Mouse (Mus musculus) G1E (cell line): Measurements from ENCODE around the gene Gabpb1.

Experiments
- CTCF ChIP-seq: IDR thresholded peaks from 2 replicates; pipeline ENCODE4 v1.5.1; 2012; ENCODE audit warnings: low read depth, low read length, inconsistent platforms, mixed read lengths
- GATA1 ChIP-seq: IDR thresholded peaks from 2 replicates; pipeline ENCODE4 v1.6.1; 2012; ENCODE audit warnings: borderline replicate concordance, low read length, inconsistent platforms, mixed read lengths
- GATA2 ChIP-seq: IDR thresholded peaks from 2 replicates; pipeline ENCODE4 v1.6.1; 2012; ENCODE audit warnings: low read depth, low read length, inconsistent platforms, borderline replicate concordance
- POLR2AphosphoS5 ChIP-seq: IDR thresholded peaks from 2 replicates; pipeline ENCODE4 v1.6.1; 2012; ENCODE audit warnings: low read depth, low read length, inconsistent platforms; ENCODE audit not compliant: insufficient replicate concordance
- TAL1 ChIP-seq: conservative IDR thresholded peaks from 2 replicates; pipeline ENCODE4 v1.6.1; 2012; ENCODE audit warnings: low read depth, low read length, inconsistent platforms, mixed read lengths

GRCm38 (mm10) chr2:126618470-126619179 lies 57.5 kb downstream of the Gabpb1 start:
- TF ChIP-seq CTCF (no peak), GATA1 (no peak), TAL1 (no peak), GATA2 (no peak), POLR2AphosphoS5 (no peak)
